Mouse (Mus musculus) lung, adult 2 months (tissue): ENCODE data around the gene Tmem170. TPM values are rescaled to one million over a fixed set of nuclear protein-coding genes. Genes with fewer than 3 reads are reported as not detected.

Source experiments
- DNase-seq: peaks from one replicate; pipeline ENCODE4 v3.0.0; 2022
- H3K4me1 ChIP-seq: fragments of 200-500 bp; 2 replicates; pipeline ENCODE4 v1.6.1; 2011; ENCODE audit warnings: low read length; ENCODE audit not compliant: control insufficient read depth, insufficient read depth
- H3K4me3 ChIP-seq: fragments of 200-500 bp; replicated peaks from 2 replicates; pipeline ENCODE3; 2011; ENCODE audit warnings: low read depth, mild to moderate bottlenecking, control low read depth, low read length; ENCODE audit errors: extremely low read depth
- CTCF ChIP-seq: fragments of 200-500 bp; IDR thresholded peaks from 2 replicates; pipeline ENCODE4 v1.5.1; 2011; ENCODE audit warnings: mild to moderate bottlenecking, low read length, control low read depth; ENCODE audit not compliant: insufficient read depth
- POLR2A ChIP-seq: fragments of 200-500 bp; IDR thresholded peaks from 2 replicates; pipeline ENCODE4 v1.6.1; 2011; ENCODE audit warnings: low read depth, mild to moderate bottlenecking, control low read depth, low read length, borderline replicate concordance; ENCODE audit errors: extremely low read depth
- whole genome bisulfite sequencing: fragments of 180-500 bp; shearing (Covaris S2); methylation state at CpG from one replicate; pipeline ENCODE4 v1.1.7; 2018; 5-methylcytosine and 5-hydroxymethylcytosine counted together
- polyA plus RNA-seq: library from polyadenylated mRNA; depleted of rRNA; stranded (reverse); fragments of >200 nt; gene quantifications from 2 replicates; pipeline ENCODE4 v1.2.3, GENCODE M21; 2012

Tmem170 gene
- polyA plus RNA-seq, 1 experiment = 5.0 TPM

DNA sequence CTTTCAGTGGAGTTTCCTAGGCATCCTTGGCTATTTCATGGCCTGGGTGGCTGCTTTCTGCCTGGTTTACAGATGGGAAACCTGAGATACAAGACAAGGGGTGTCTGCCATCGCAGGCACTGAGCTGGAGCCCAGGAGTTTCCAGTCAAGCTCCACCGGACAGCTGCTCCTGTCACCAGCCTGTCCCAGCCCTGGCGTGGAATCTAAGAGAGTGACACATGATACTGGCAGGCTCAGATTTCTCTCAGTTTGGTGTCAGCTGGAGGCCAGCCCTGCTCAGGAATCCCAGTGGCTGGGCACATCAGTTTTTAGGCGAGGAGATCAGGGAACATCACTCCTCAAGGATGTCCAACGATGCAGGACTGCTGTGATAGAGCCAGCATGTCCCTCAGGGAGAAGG is 25.5 kb upstream of the Tmem170 start:
- Histone ChIP-seq H3K4me3 (no peak overlapping the region), H3K4me1 (no peaks in the 10 kb centered on the region; the same call in 1 of the 2 replicates)
- TF ChIP-seq CTCF (no peak), POLR2A (no peak)
- 33% methylated on average over 5 of the region's 5 CpGs for WGBS
- no peak for DNase-seq

GRCm38 (mm10) chr8:111898586-111898985 is 22.0 kb upstream of the Tmem170 start:
- WGBS = 36% methylated on average over 10 of the region's 10 CpGs
- no peak overlapping the region for H3K4me3 ChIP-seq
- no peak for DNase-seq
- TF ChIP-seq CTCF (no peak), POLR2A (no peak)
- H3K4me1 ChIP-seq = no peaks in the 10 kb centered on the region

GRCm38 (mm10) chr8:111894955-111895354 is 18.4 kb upstream of the Tmem170 start:
- peak; percentile 39; the same call in 1 of the 2 replicates for TF ChIP-seq CTCF
- no peak for TF ChIP-seq POLR2A
- peaks cover 8% of the 10 kb centered on the region for H3K4me1 ChIP-seq
- DNase-seq = no peak
- no peak overlapping the region for H3K4me3 ChIP-seq
- WGBS = 87% methylated on average over 7 of the region's 7 CpGs

DNA sequence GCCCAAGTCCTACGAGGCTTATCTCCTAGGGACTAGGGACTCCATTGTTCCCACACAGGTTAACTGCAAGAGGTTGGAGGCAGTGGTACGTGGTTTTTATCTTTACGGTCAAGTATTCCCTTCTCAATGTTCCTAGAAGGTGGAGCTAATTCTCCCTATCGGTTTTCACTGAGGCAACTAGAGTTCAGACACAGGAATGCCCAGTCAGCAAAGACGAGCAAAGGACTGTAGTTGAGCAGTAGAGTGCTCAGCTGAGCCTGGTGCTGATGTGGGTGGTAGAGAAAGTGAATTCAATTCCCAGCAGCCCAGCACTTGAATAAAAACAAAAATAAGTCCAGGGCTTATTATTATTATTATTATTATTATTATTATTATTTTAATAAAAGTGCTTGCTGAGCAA is 16.1 kb upstream of the Tmem170 start:
- 53% methylated on average over 5 of the region's 5 CpGs for WGBS
- Histone ChIP-seq H3K4me3 (no peak overlapping the region), H3K4me1 (peaks cover 8% of the 10 kb centered on the region)
- TF ChIP-seq CTCF (no peak), POLR2A (no peak)
- DNase-seq = no peak

GRCm38 (mm10) chr8:111891983-111892382 is 15.4 kb upstream of the Tmem170 start:
- WGBS = 3% methylated on average over 8 of the region's 8 CpGs
- Histone ChIP-seq H3K4me3 (no peak overlapping the region), H3K4me1 (peaks cover 8% of the 10 kb centered on the region)
- no peak for DNase-seq
- TF ChIP-seq CTCF (no peak), POLR2A (no peak)

DNA sequence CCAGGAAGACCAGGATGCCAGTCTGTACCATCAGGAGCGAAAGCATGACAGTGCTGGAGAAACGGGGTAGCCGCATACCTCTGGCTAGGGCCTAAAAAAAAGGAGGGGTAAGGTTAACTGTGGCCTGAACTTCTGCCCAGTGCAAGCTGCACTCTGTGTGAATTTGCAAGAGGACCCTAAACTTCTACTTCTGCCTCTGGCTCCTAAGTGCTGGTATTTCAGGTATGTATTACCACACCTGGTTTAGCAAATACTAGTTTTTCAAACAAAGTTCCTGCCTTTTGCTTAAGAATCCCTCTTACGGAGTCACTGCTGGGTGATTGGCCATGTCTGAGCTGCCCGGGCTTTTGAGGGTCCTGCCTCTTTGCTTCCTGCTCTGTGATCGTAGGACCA is 14.4 kb upstream of the Tmem170 start:
- no peak for DNase-seq
- 57% methylated on average over 6 of the region's 6 CpGs for WGBS
- H3K4me3 ChIP-seq = no peak overlapping the region
- peaks cover 8% of the 10 kb centered on the region for H3K4me1 ChIP-seq
- TF ChIP-seq CTCF = no peak
- TF ChIP-seq POLR2A = no peak

- WGBS = 19% methylated on average over 86 of the region's 86 CpGs
- peaks cover 8% of the 10 kb centered on the region for H3K4me1 ChIP-seq
- DNase-seq = no peak
- no peak for TF ChIP-seq POLR2A
- no peak for TF ChIP-seq CTCF
- H3K4me3 ChIP-seq = no peak overlapping the region
Observed at GRCm38 (mm10) chr8:111889931-111890910, 13.7 kb upstream of the Tmem170 start.

GRCm38 (mm10) chr8:111888091-111888650 is 11.6 kb upstream of the Tmem170 start:
- Histone ChIP-seq H3K4me1 (peaks cover 8% of the 10 kb centered on the region), H3K4me3 (no peak overlapping the region)
- DNase-seq = no peak
- 9% methylated on average over 7 of the region's 7 CpGs for WGBS
- TF ChIP-seq CTCF (no peak), POLR2A (no peak)

GRCm38 (mm10) chr8:111887479-111887878 is 10.9 kb upstream of the Tmem170 start:
- 88% methylated on average over 1 of the region's 1 CpGs for WGBS
- no peak for DNase-seq
- TF ChIP-seq CTCF = no peak
- no peak for TF ChIP-seq POLR2A
- no peak overlapping the region for H3K4me3 ChIP-seq
- peaks cover 8% of the 10 kb centered on the region for H3K4me1 ChIP-seq
